Mouse (Mus musculus): ENCODE measurements around the gene Cacul1. TPM values are rescaled to one million over a fixed set of nuclear protein-coding genes. Genes with fewer than 3 reads are reported as not detected.

Cacul1 gene
- 94.2 TPM for polyA plus RNA-seq (2014; fragmentation: Illumina TruSeq; extraction: RNeasy Lipid Tissue Mini Kit (QIAGEN cat#74804); ENCODE audit: low read depth, low replicate concordance)

GRCm38 (mm10) chr19:60580582-60581339 lies at the start of gene Cacul1:
TSS of gene Cacul1 (minus strand) at chr19:60581025.

Other genes with a start within 250 kb of the Cacul1 start
- gene Prlhr, start 112.7 kb downstream of the Cacul1 start, polyA plus RNA-seq (2014; fragmentation: Illumina TruSeq; extraction: RNeasy Lipid Tissue Mini Kit (QIAGEN cat#74804); ENCODE audit: low read depth, low replicate concordance), result not detected
- gene Nanos1, start 175.0 kb upstream of the Cacul1 start, polyA plus RNA-seq (2014; fragmentation: Illumina TruSeq; extraction: RNeasy Lipid Tissue Mini Kit (QIAGEN cat#74804); ENCODE audit: low read depth, low replicate concordance), result 0.24 TPM
- 164 TPM for gene Eif3a, start 209.6 kb upstream of the Cacul1 start, polyA plus RNA-seq (2014; fragmentation: Illumina TruSeq; extraction: RNeasy Lipid Tissue Mini Kit (QIAGEN cat#74804); ENCODE audit: low read depth, low replicate concordance)
- gene Fam45a, start 230.6 kb upstream of the Cacul1 start, polyA plus RNA-seq (2014; fragmentation: Illumina TruSeq; extraction: RNeasy Lipid Tissue Mini Kit (QIAGEN cat#74804); ENCODE audit: low read depth, low replicate concordance), result 96.2 TPM

Data from kidney, adult 10 weeks (tissue).